Mouse (Mus musculus) hindbrain, postnatal 0 days (tissue): ENCODE data around the gene Naxe. TPM values are rescaled to one million over a fixed set of nuclear protein-coding genes. Genes with fewer than 3 reads are reported as not detected.

Experiments used
- ATAC-seq: fragments of 200-750 bp; cut with Nextera tagmentation; 2 replicates; pipeline ENCODE4 v1.8.0; 2017; ENCODE audit warnings: mild to moderate bottlenecking, moderate TSS enrichment, moderate library complexity
- DNase-seq: peaks from one replicate; pipeline ENCODE4 v3.0.0-alpha.2; 2015; ENCODE audit warnings: low spot score
- H3K27ac ChIP-seq: fragments of 300-500 bp; sonication (generic); 2 replicates; pipeline ENCODE4 v1.5.1; 2014; ENCODE audit warnings: mild to moderate bottlenecking
- H3K27me3 ChIP-seq: fragments of 300-500 bp; sonication (generic); 2 replicates; pipeline ENCODE4 v1.6.1; 2014; ENCODE audit warnings: low read length, mixed read lengths; ENCODE audit not compliant: insufficient read depth
- H3K36me3 ChIP-seq: fragments of 300-500 bp; sonication (generic); 2 replicates; pipeline ENCODE4 v1.6.1; 2014; ENCODE audit warnings: low read length, mixed read lengths; ENCODE audit not compliant: insufficient read depth
- H3K4me1 ChIP-seq: fragments of 300-500 bp; sonication (generic); 2 replicates; pipeline ENCODE4 v1.6.1; 2014; ENCODE audit warnings: antibody characterized with exemption, low read length, mixed read lengths; ENCODE audit not compliant: insufficient read depth
- H3K4me2 ChIP-seq: fragments of 300-500 bp; sonication (generic); 2 replicates; pipeline ENCODE4 v1.6.1; 2014; ENCODE audit warnings: low read depth, mild to moderate bottlenecking, low read length, moderate library complexity, mixed read lengths
- H3K4me3 ChIP-seq: fragments of 300-500 bp; sonication (generic); 2 replicates; pipeline ENCODE4 v1.5.1; 2014; ENCODE audit warnings: low read length
- H3K9ac ChIP-seq: fragments of 300-500 bp; sonication (generic); replicated peaks from 2 replicates; pipeline ENCODE4 v1.6.1; 2014; ENCODE audit warnings: mild to moderate bottlenecking, low read length, moderate library complexity, mixed read lengths
- H3K9me3 ChIP-seq: fragments of 300-500 bp; sonication (generic); 2 replicates; pipeline ENCODE4 v1.6.1; 2016; ENCODE audit warnings: low read length, mixed read lengths
- CTCF ChIP-seq: IDR thresholded peaks from 2 replicates; pipeline ENCODE4 v1.5.1; 2016; ENCODE audit warnings: antibody characterized with exemption, control low read depth, low read depth
- WGBS: fragments of 180-500 bp; shearing (Covaris S2); extraction: QIAGEN DNeasy Blood & Tissue Kit; methylation state at CpG from one replicate; pipeline ENCODE4 v1.1.7; 2014; 5-methylcytosine and 5-hydroxymethylcytosine counted together
- polyA plus RNA-seq: library from polyadenylated mRNA; unstranded; fragments of >200 nt; fragmentation: Nextera tagmentation; extraction: Ambion mirVana; gene quantifications from 2 replicates; pipeline ENCODE4 v1.2.1, GENCODE M21; 2015
- total RNA-seq: library from RNA; depleted of rRNA; stranded (reverse); fragments of >200 nt; gene quantifications from 2 replicates; pipeline ENCODE4 v1.2.3, GENCODE M21; 2014

The Naxe gene
- total and polyA plus RNA-seq, 2 experiments from 2014 or later = 90.0 to 174 TPM

DNA sequence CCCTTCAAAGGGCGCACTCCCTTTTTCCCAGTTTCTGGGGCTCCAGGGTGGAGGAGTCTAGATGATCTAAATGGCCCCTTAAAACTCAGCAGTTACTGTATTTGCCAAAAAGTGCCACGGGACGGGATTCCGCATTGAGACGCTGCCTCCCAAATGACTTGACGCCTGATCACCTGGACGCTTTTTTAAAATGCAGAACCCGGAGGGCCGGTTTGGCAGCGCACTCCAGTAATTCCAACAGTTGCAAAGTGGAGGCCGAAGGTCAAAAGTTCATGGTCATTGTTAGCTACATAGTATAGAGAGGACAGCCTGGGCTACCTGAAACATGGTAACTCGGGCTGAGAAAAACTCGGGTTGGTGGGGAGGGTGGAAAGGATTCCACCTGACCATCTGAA is 23.9 kb upstream of the Naxe start:
- Histone ChIP-seq H3K36me3 (no peaks in the 10 kb centered on the region), H3K9me3 (no peaks in the 10 kb centered on the region), H3K4me3 (peak overlapping the region; percentile 49), H3K4me2 (peak overlapping the region; percentile 86), H3K27ac (no peak overlapping the region), H3K9ac (no peak overlapping the region; the same call in 1 of the 2 replicates), H3K27me3 (no peaks in the 10 kb centered on the region), H3K4me1 (no peaks in the 10 kb centered on the region)
- no peak for ATAC-seq
- no peak for DNase-seq
- TF ChIP-seq CTCF = no peak
- WGBS = 4% methylated on average over 13 of the region's 13 CpGs

DNA sequence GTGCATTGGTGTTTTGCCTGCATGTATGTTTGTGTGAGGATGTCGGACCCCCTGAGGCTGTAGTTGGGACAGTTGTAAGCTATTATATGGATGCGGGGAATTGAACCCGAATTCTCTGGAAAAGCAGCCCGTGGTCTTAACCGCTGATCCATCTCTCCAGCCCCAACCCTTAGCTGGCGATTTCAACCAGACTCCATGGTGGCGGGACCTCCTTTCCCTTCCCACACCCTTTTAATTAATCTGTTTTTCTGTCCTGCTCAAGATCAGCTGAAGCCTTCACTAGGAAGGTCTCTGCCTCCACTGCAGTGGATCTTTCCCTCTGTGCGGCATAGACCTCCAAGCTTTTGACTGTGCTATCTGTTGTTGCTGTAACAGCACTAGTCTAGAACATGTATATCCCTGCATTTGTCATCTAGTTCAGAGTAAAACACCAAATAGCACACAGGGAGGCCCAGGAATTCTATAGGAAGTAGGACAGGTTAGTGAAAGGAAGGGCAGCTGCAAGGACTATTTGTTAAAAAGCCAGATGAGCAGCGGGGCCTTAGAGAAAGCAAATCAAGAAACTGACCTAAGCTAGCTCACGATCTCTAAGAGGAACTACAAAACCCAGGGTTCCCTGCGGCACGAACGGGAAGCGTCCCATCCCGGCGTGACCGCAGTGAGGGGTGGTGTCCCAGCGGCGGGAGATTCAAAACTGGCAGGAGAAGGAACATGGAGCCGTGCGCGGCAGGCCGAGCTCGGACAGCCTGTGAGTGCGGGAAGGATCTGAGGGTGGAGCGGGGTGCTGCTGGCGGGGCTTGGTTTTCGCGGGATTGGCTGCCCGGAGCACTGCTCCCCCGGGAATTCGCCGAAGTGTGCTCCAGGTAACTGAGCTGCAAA is 23.3 kb upstream of the Naxe start, which contains the start of gene Iqgap3:
TSS of gene Iqgap3 (plus strand) at position 627 of the 879 bp plus-strand sequence.
- H3K4me1 ChIP-seq = no peaks in the 10 kb centered on the region
- ATAC-seq = peak; percentile 92
- H3K9me3 ChIP-seq = no peaks in the 10 kb centered on the region
- H3K4me3 ChIP-seq = peak within 1 kb of the TSS; percentile 49
- H3K27me3 ChIP-seq = no peaks in the 10 kb centered on the region
- peak; percentile 97 for DNase-seq
- peak within 1 kb of the TSS; percentile 86 for H3K4me2 ChIP-seq
- H3K9ac ChIP-seq = peak within 1 kb of the TSS; percentile 9; the same call in 1 of the 2 replicates
- H3K27ac ChIP-seq = peak within 1 kb of the TSS; percentile 46; the same call in 1 of the 2 replicates
- WGBS = 19% methylated on average over 33 of the region's 33 CpGs
- no peaks in the 10 kb centered on the region for H3K36me3 ChIP-seq
- peak; percentile 26; the same call in 1 of the 2 replicates for TF ChIP-seq CTCF

DNA sequence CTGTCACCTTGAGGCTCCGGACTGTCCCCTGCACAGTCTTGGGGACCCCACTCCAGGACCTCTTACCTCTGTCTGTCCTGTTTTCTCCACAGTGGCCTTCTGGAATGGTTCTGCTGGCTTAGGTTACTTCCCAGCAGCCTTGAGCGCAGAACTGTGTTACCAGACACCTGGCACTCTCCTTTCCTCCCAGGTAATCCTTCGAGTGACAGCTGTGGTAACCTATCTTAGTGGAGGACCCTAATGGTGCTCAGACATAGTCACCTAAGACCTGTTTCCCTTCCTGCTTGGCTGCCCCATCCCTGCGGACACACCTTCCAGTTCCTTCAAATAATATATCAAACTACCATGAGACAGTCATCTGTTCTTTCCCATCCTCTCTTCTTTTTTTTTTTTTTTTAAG is 19.9 kb upstream of the Naxe start, which contains the start of gene Ttc24:
TSS of gene Ttc24 (minus strand) at position 101 of the 400 bp plus-strand sequence.
- H3K27me3 ChIP-seq = no peaks in the 10 kb centered on the region
- DNase-seq (no peak), ATAC-seq (no peak)
- H3K4me1 ChIP-seq = no peaks in the 10 kb centered on the region
- no peaks in the 10 kb centered on the region for H3K9me3 ChIP-seq
- WGBS = 78% methylated on average over 4 of the region's 4 CpGs
- no peak within 1 kb of the TSS for H3K9ac ChIP-seq
- no peak within 1 kb of the TSS for H3K4me2 ChIP-seq
- H3K4me3 ChIP-seq = no peak within 1 kb of the TSS
- no peaks in the 10 kb centered on the region for H3K36me3 ChIP-seq
- no peak within 1 kb of the TSS for H3K27ac ChIP-seq
- no peak for TF ChIP-seq CTCF

DNA sequence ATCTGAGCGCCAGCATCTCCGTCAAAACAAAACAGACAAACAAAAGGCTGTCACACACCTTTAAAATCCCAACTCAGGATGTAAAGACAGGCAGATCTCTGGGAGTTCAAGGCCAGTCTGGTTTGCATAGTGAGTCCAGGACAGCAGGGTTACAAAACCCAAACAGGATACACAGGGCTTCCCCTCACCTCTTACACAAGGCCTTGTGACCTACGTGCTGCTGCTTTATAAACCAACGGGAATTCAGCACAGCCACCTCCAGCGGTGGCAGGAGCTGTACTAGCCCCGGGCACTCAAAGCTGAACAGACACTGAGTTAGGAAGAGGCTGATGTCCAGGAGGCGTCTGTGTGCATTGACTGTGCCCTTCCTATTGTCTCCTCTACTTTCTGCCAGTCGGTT is 19.1 kb upstream of the Naxe start:
- no peaks in the 10 kb centered on the region for H3K4me1 ChIP-seq
- TF ChIP-seq CTCF = no peak
- ATAC-seq = no peak
- H3K27ac ChIP-seq = no peak overlapping the region
- H3K36me3 ChIP-seq = no peaks in the 10 kb centered on the region
- no peaks in the 10 kb centered on the region for H3K27me3 ChIP-seq
- no peak for DNase-seq
- H3K4me2 ChIP-seq = no peak overlapping the region
- no peaks in the 10 kb centered on the region for H3K9me3 ChIP-seq
- no peak overlapping the region for H3K4me3 ChIP-seq
- H3K9ac ChIP-seq = no peak overlapping the region
- 41% methylated on average over 8 of the region's 8 CpGs for WGBS

DNA sequence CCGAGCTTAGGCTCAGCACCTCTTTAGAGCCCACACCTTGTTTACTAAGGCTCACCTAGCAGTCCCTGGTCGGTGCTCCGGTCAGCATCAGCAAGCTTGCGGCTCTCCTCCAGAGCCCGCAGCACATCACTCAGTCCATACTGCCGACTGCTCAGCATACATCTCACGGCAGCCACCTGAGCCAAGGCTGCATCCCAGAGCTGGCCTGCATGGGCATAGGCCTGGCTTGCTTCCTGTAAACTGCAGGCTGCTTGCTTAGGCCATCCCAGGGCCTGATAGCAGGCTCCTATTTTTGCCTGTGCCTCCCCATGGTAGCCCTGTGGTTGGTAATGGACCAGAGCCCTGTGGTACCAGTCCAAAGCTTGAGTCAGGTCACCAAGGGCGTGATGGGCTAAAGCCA is 16.5 kb upstream of the Naxe start:
- Histone ChIP-seq H3K9ac (no peak overlapping the region), H3K27ac (no peak overlapping the region), H3K4me2 (no peak overlapping the region), H3K36me3 (no peaks in the 10 kb centered on the region), H3K4me1 (no peaks in the 10 kb centered on the region), H3K27me3 (no peaks in the 10 kb centered on the region), H3K9me3 (no peaks in the 10 kb centered on the region), H3K4me3 (no peak overlapping the region)
- no peak for ATAC-seq
- WGBS = 86% methylated on average over 8 of the region's 8 CpGs
- DNase-seq = no peak
- no peak for TF ChIP-seq CTCF

DNA sequence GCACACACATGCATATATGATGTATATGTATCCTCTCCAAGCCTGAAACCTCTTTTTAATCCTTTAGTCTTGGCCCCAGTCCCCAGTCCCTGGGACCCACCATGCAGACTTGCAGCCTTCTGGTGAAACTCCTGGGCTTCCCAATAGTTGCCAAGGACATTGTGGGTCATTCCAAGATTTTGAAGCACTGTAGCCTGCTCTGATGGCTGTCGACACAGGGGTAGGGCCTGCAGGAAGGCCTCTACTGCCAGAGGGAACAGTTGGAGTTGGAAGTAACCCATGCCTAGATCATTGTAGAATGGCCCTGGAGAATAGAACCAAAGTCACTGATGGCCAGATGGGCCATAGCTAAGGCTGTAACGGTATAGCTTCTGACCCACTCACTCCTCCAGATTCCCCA is 16.1 kb upstream of the Naxe start:
- no peak overlapping the region for H3K9ac ChIP-seq
- H3K27ac ChIP-seq = no peak overlapping the region
- H3K4me2 ChIP-seq = no peak overlapping the region
- DNase-seq (no peak), ATAC-seq (no peak)
- no peaks in the 10 kb centered on the region for H3K4me1 ChIP-seq
- H3K36me3 ChIP-seq = no peaks in the 10 kb centered on the region
- no peaks in the 10 kb centered on the region for H3K27me3 ChIP-seq
- H3K4me3 ChIP-seq = no peak overlapping the region
- TF ChIP-seq CTCF = no peak
- 54% methylated on average over 2 of the region's 2 CpGs for WGBS
- no peaks in the 10 kb centered on the region for H3K9me3 ChIP-seq

DNA sequence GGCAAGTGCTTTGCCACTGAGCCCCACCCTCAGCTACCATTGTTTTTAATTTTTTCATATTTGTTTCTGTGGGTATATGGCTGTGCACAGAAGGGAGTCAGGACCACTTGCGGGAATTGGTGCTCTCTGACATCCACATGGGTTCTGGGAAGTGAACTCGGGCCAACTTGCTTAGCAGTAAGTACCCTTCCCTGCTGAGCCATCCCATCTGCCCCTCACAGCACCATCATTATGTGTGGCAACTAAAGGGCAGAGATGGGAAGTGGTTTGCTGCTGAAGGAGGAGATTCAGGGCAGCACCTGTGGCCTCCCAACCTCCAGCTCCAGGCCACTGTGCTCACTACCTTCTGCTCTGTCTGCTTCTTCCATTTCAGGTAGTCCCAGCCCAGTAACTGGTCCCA is 15.3 kb upstream of the Naxe start:
- Histone ChIP-seq H3K27me3 (no peaks in the 10 kb centered on the region), H3K4me2 (no peak overlapping the region), H3K9me3 (no peaks in the 10 kb centered on the region), H3K4me1 (no peaks in the 10 kb centered on the region), H3K9ac (no peak overlapping the region), H3K27ac (no peak overlapping the region), H3K36me3 (no peaks in the 10 kb centered on the region), H3K4me3 (no peak overlapping the region)
- no peak for TF ChIP-seq CTCF
- DNase-seq = no peak
- 56% methylated on average over 2 of the region's 2 CpGs for WGBS
- ATAC-seq = no peak
